Mouse (Mus musculus) myocyte (in vitro differentiated cells): ENCODE results near the gene Epb41l2.

Experiments
- CEBPB ChIP-seq: IDR thresholded peaks from 2 replicates; pipeline ENCODE4 v1.6.1; 2011; ENCODE audit warnings: mild to moderate bottlenecking, moderate library complexity; ENCODE audit not compliant: poor library complexity, insufficient read depth, severe bottlenecking
- E2F4 ChIP-seq: IDR thresholded peaks from one replicate; pipeline ENCODE4 v1.6.1; 2011; ENCODE audit warnings: mild to moderate bottlenecking, control low read depth, moderate library complexity; ENCODE audit not compliant: insufficient read depth
- MAX ChIP-seq: IDR thresholded peaks from one replicate; pipeline ENCODE4 v1.6.1; 2011; ENCODE audit warnings: low read depth, mild to moderate bottlenecking, control low read depth
- MYOD1 ChIP-seq, 3 experiments: IDR thresholded peaks; one replicate each; pipeline ENCODE4 v1.6.1; 2011; ENCODE audit warnings: control low read depth in 2 of 3, low read depth in 2 of 3, mild to moderate bottlenecking in 2 of 3, moderate library complexity in 1 of 3; ENCODE audit not compliant: insufficient read length in 2 of 3, control insufficient read depth in 1 of 3
- MYOG ChIP-seq, 3 experiments: IDR thresholded peaks; one replicate each; pipeline ENCODE4 v1.6.1; 2011; ENCODE audit warnings: control low read depth in 2 of 3, low read depth in 2 of 3, mild to moderate bottlenecking in 2 of 3; ENCODE audit not compliant: insufficient read length in 2 of 3, control insufficient read depth in 1 of 3, insufficient read depth in 1 of 3
- POLR2A ChIP-seq: IDR thresholded peaks from one replicate; pipeline ENCODE4 v1.6.1; 2011; ENCODE audit warnings: low read depth, mild to moderate bottlenecking, control low read depth, moderate library complexity; ENCODE audit not compliant: insufficient read length
- POLR2AphosphoS2 ChIP-seq: IDR thresholded peaks from one replicate; pipeline ENCODE4 v1.6.1; 2011; ENCODE audit warnings: low read depth, control low read depth; ENCODE audit not compliant: insufficient read length
- REST ChIP-seq: IDR thresholded peaks from one replicate; pipeline ENCODE4 v1.6.1; 2011; ENCODE audit warnings: mild to moderate bottlenecking, control low read depth, moderate library complexity; ENCODE audit not compliant: insufficient read depth, insufficient read length
- SRF ChIP-seq: IDR thresholded peaks from one replicate; pipeline ENCODE4 v1.6.1; 2011; ENCODE audit warnings: low read depth; ENCODE audit not compliant: control insufficient read depth, insufficient read length
- TCF12 ChIP-seq: IDR thresholded peaks from one replicate; pipeline ENCODE4 v1.6.1; 2011; ENCODE audit warnings: mild to moderate bottlenecking, control low read depth; ENCODE audit not compliant: poor library complexity, insufficient read depth, severe bottlenecking
- TCF3 ChIP-seq: IDR thresholded peaks from one replicate; pipeline ENCODE4 v1.6.1; 2011; ENCODE audit warnings: low read depth, control low read depth; ENCODE audit not compliant: insufficient read length
- USF1 ChIP-seq: IDR thresholded peaks from one replicate; pipeline ENCODE4 v1.6.1; 2011; ENCODE audit warnings: low read depth, mild to moderate bottlenecking, control low read depth, moderate library complexity

DNA sequence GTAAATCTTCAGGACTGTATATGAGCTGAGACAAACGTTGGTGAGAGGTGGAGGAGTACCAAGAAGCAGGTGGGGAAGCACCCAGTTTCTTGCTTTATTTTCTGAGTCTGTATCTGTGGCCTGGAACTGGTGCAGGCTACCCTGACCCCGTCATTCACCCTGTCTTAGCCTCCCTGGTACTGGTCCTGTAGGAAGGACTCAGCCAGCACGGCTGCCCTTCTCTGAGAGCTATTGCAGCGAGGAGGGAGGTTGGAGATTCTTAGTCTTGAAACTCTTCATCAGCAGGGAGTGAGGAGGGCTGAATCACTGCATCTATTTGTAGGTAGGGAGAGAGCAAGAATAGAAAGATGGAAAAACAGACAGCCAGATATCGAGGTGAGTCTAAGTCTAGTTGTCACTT is 47.1 kb downstream of the Epb41l2 start:
- no peak for TF ChIP-seq USF1
- TF ChIP-seq POLR2AphosphoS2, result no peak
- no peak for TF ChIP-seq POLR2A
- TF ChIP-seq MAX, result no peak
- TF ChIP-seq MYOG (IDR thresholded peaks at IDR 0.05; ENCODE audit: control insufficient read depth in 1 of 3, insufficient read depth in 1 of 3, insufficient read length in 2 of 3, low read depth in 2 of 3), result no peak
- no peak for TF ChIP-seq E2F4
- TF ChIP-seq TCF12, result no peak
- no peak for TF ChIP-seq TCF3
- TF ChIP-seq MYOD1 (IDR thresholded peaks at IDR 0.05; ENCODE audit: control insufficient read depth in 1 of 3, insufficient read length in 2 of 3, low read depth in 2 of 3), result no peak
- TF ChIP-seq CEBPB, result no peak
- TF ChIP-seq SRF, result no peak
- no peak for TF ChIP-seq REST
